Mouse (Mus musculus) urinary bladder, adult 2 months (tissue): ENCODE data around the gene Kcnma1. TPM values are rescaled to one million over a fixed set of nuclear protein-coding genes. Genes with fewer than 3 reads are reported as not detected.

Experiments
- DNase-seq: peaks from one replicate; pipeline ENCODE4 v3.0.0; 2022; ENCODE audit warnings: low spot score
- polyA plus RNA-seq: library from polyadenylated mRNA; depleted of rRNA; stranded (reverse); fragments of >200 nt; gene quantifications from 2 replicates; pipeline ENCODE4 v1.2.3, GENCODE M21; 2012

The Kcnma1 gene
- polyA plus RNA-seq, 1 experiment = 22.2 TPM

GRCm38 (mm10) chr14:23966471-23966870 is 47.8 kb downstream of the Kcnma1 start:
- no peak for DNase-seq

GRCm38 (mm10) chr14:23959061-23959460 is 55.2 kb downstream of the Kcnma1 start:
- DNase-seq = no peak

GRCm38 (mm10) chr14:23957270-23957669 is 57.0 kb downstream of the Kcnma1 start:
- no peak for DNase-seq

GRCm38 (mm10) chr14:23943876-23944275 is 70.4 kb downstream of the Kcnma1 start:
- no peak for DNase-seq

- no peak for DNase-seq
Measured at GRCm38 (mm10) chr14:23943152-23943551, 71.1 kb downstream of the Kcnma1 start.

GRCm38 (mm10) chr14:23942103-23942502 is 72.2 kb downstream of the Kcnma1 start:
- no peak for DNase-seq

GRCm38 (mm10) chr14:23935016-23935415 is 79.3 kb downstream of the Kcnma1 start:
- DNase-seq = no peak

- no peak for DNase-seq
Measured at GRCm38 (mm10) chr14:23931671-23932071, 82.6 kb downstream of the Kcnma1 start.

GRCm38 (mm10) chr14:23929168-23929567 is 85.1 kb downstream of the Kcnma1 start:
- no peak for DNase-seq

GRCm38 (mm10) chr14:23923356-23923755 is 90.9 kb downstream of the Kcnma1 start:
- DNase-seq = no peak

GRCm38 (mm10) chr14:23922755-23923154 is 91.5 kb downstream of the Kcnma1 start:
- DNase-seq = no peak

- DNase-seq = no peak
Measured at GRCm38 (mm10) chr14:23911108-23911629, 103.1 kb downstream of the Kcnma1 start.

GRCm38 (mm10) chr14:23908564-23908963 is 105.7 kb downstream of the Kcnma1 start:
- no peak for DNase-seq

- DNase-seq = peak; percentile 25
Measured at GRCm38 (mm10) chr14:23902636-23903279, 111.5 kb downstream of the Kcnma1 start.

GRCm38 (mm10) chr14:23899462-23899861 is 114.8 kb downstream of the Kcnma1 start:
- DNase-seq = no peak

GRCm38 (mm10) chr14:23897815-23898214 is 116.5 kb downstream of the Kcnma1 start:
- DNase-seq = no peak

- DNase-seq = no peak
Measured at GRCm38 (mm10) chr14:23896036-23896435, 118.3 kb downstream of the Kcnma1 start.

- DNase-seq = no peak
Measured at GRCm38 (mm10) chr14:23886112-23886511, 128.2 kb downstream of the Kcnma1 start.

- no peak for DNase-seq
Measured at GRCm38 (mm10) chr14:23885539-23885938, 128.8 kb downstream of the Kcnma1 start.

GRCm38 (mm10) chr14:23885071-23885470 is 129.2 kb downstream of the Kcnma1 start:
- no peak for DNase-seq

- DNase-seq = no peak
Measured at GRCm38 (mm10) chr14:23882001-23882400, 132.3 kb downstream of the Kcnma1 start.

GRCm38 (mm10) chr14:23879331-23879730 is 135.0 kb downstream of the Kcnma1 start:
- DNase-seq = no peak

- DNase-seq = no peak
Measured at GRCm38 (mm10) chr14:23877561-23877960, 136.7 kb downstream of the Kcnma1 start.

GRCm38 (mm10) chr14:23874545-23874944 is 139.7 kb downstream of the Kcnma1 start:
- DNase-seq = no peak
